Mouse (Mus musculus) midbrain, embryonic 10.5 days (tissue): ENCODE measurements around the gene Chrna5. TPM values are rescaled to one million over a fixed set of nuclear protein-coding genes. Genes with fewer than 3 reads are reported as not detected.
A peak's percentile ranks its signal among the peaks of the same experiment; 100 is the strongest.
"Not testable (repeated sequence)": the region's sequence is repeated elsewhere in the genome, so short reads cannot be mapped to it uniquely, and the experiment has no call there.

Experiments
- DNase-seq: peaks from one replicate; pipeline ENCODE4 v3.0.0-alpha.2; 2017; ENCODE audit warnings: low spot score
- H3K27ac ChIP-seq: fragments of 300-500 bp; sonication (generic); replicated peaks from 2 replicates; pipeline ENCODE4 v1.5.1; 2016; ENCODE audit warnings: mild to moderate bottlenecking
- H3K27me3 ChIP-seq: fragments of 300-500 bp; sonication (generic); 2 replicates; pipeline ENCODE4 v1.6.1; 2016; ENCODE audit warnings: low read depth, mild to moderate bottlenecking; ENCODE audit not compliant: poor library complexity, severe bottlenecking
- H3K36me3 ChIP-seq: fragments of 300-500 bp; sonication (generic); 2 replicates; pipeline ENCODE4 v1.6.1; 2016; ENCODE audit warnings: mild to moderate bottlenecking, moderate library complexity
- H3K4me1 ChIP-seq: fragments of 300-500 bp; sonication (generic); 2 replicates; pipeline ENCODE4 v1.6.1; 2016
- H3K4me3 ChIP-seq: fragments of 300-500 bp; sonication (generic); 2 replicates; pipeline ENCODE4 v1.5.1; 2016; ENCODE audit warnings: mild to moderate bottlenecking, moderate library complexity
- H3K9me3 ChIP-seq: fragments of 300-500 bp; sonication (generic); replicated peaks from 2 replicates; pipeline ENCODE4 v1.6.1; 2016; ENCODE audit warnings: mild to moderate bottlenecking
- WGBS: fragments of 180-500 bp; shearing (Covaris S2); methylation state at CpG from one replicate; pipeline ENCODE4 v1.1.7; 2016; 5-methylcytosine and 5-hydroxymethylcytosine counted together
- polyA plus RNA-seq: library from polyadenylated mRNA; unstranded; fragments of >200 nt; fragmentation: Nextera tagmentation; extraction: Ambion mirVana; gene quantifications from 2 replicates; pipeline ENCODE4 v1.2.1, GENCODE M21; 2016

Gene Chrna5
- polyA plus RNA-seq: 2.7 and 3.6 TPM in 2 replicates

DNA sequence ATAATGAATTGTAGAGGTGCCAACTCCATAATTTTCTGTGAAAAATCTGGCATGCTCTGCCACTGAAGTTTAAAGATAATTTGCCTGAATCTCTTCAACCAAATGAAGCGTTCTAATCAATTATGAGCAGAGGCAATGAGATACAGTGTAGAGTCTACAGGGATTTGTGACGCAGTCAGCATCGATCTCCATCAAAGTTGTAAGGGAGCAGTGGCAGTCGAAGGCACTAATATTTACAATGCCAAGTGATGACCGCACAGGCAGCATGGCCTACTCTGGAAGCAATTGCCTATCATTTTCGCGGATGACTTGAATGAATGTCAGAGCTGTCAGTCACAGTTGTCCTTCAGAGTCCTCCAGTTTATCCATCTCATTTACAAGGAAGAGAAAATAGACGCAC is at the start of gene Chrna5:
TSS of gene Chrna5 (plus strand) at position 207 of the 400 bp plus-strand sequence.
- peaks cover 23% of the 10 kb centered on the region for H3K4me1 ChIP-seq
- DNase-seq: no peak
- 66% methylated on average over 8 of the region's 8 CpGs for WGBS
- peaks cover 66% of the 10 kb centered on the region for H3K27me3 ChIP-seq
- H3K27ac ChIP-seq: peak within 1 kb of the TSS; percentile 75
- no peaks in the 10 kb centered on the region; the same call in 1 of the 2 replicates for H3K9me3 ChIP-seq
- peak within 1 kb of the TSS; percentile 73 for H3K4me3 ChIP-seq
- H3K36me3 ChIP-seq: no peaks in the 10 kb centered on the region

DNA sequence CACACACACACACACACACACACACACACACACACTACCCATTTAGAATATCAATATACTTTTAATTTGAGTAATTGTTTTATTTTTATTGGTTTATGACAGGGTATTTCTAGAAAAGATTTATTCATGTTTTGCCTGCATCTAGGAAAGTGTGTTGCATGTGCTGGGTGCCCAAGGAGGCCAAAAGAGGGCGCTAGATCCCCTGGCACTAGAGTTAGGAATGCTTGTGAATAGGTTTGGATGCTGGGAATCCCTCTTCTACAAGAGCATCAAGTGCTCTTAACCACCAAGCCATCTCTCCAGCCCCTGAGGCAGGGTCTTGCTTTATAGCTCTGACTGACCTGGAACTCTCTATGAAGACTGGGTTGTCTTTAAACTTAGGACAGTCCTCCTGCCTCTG is 48.9 kb upstream of the Chrna5 start:
- no peak overlapping the region for H3K4me3 ChIP-seq
- H3K36me3 ChIP-seq: no peaks in the 10 kb centered on the region
- H3K9me3 ChIP-seq: no peaks in the 10 kb centered on the region
- H3K4me1 ChIP-seq: no peaks in the 10 kb centered on the region
- no peaks in the 10 kb centered on the region for H3K27me3 ChIP-seq
- no peak overlapping the region for H3K27ac ChIP-seq
- no peak for DNase-seq
- WGBS: 0% methylated on average over 1 of the region's 1 CpGs

DNA sequence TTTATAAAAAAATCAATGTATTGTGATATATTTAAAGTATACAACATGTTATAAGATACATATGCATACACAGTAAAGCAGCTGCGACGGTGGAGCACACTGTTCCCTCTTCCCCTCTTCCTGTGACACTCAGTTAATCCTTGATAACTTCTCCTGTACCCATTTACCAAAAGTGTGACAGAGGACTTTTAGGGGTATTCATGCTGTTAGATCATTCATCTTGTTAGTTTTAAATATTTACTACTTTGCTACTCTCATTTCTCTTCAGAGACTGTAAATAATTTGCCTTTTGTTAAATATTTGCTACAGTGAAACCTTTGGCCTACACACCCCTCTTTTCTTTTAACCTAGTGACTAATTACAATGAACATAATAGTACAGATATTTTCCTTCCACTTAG is 48.3 kb upstream of the Chrna5 start:
- Histone ChIP-seq H3K27me3 (no peaks in the 10 kb centered on the region), H3K9me3 (no peaks in the 10 kb centered on the region), H3K36me3 (no peaks in the 10 kb centered on the region), H3K4me3 (no peak overlapping the region), H3K4me1 (no peaks in the 10 kb centered on the region), H3K27ac (no peak overlapping the region)
- 72% methylated on average over 2 of the region's 2 CpGs for WGBS
- no peak for DNase-seq

DNA sequence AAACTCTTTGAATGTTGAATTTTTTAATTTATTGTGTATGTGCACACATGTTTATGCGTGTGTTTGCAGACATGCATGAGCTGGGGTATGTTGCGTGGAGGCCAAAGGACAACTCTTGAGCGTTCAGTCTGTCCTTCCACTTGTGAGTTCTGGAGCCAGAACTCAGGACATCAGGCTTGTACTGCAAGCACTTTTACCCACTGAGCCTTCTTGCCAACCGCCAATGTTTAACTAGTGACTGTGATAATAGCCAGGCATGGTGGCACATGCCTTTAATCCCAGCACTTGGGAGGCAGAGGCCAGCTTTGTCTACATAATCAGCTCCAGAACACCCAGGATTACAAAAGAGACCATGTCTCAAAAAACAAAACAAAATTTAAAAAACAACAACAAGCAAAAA is 38.6 kb upstream of the Chrna5 start:
- Histone ChIP-seq H3K4me1 (no peaks in the 10 kb centered on the region), H3K9me3 (no peaks in the 10 kb centered on the region), H3K4me3 (no peak overlapping the region), H3K27me3 (no peaks in the 10 kb centered on the region), H3K36me3 (0 out of 2 replicates have a peak, but pooled peaks cover 6% of the 10 kb centered on the region), H3K27ac (no peak overlapping the region)
- DNase-seq: no peak
- WGBS: 95% methylated on average over 4 of the region's 4 CpGs

DNA sequence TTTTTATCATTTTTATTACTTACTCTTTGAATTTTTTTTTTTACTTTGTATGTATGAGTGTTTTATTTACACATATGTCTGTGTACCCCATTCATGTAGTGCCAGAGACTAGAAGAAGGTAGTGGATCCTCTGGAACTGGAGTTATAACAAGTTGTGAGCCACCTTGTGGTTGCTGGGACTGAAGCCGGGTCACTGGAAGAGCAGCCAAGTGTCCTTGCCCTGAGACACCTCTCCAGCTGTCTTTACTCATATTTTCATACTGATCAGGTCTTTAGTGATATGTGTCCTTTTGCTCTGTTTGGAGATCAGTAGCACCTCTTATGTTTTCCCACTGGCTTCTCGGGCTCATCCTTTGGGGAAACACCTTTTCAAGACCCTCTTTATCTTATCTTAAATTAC is 36.2 kb upstream of the Chrna5 start:
- H3K27me3 ChIP-seq: no peaks in the 10 kb centered on the region
- no peaks in the 10 kb centered on the region for H3K9me3 ChIP-seq
- H3K27ac ChIP-seq: no peak overlapping the region
- H3K36me3 ChIP-seq: no peaks in the 10 kb centered on the region
- H3K4me1 ChIP-seq: no peaks in the 10 kb centered on the region
- WGBS: 82% methylated on average over 2 of the region's 2 CpGs
- no peak for DNase-seq
- no peak overlapping the region for H3K4me3 ChIP-seq

DNA sequence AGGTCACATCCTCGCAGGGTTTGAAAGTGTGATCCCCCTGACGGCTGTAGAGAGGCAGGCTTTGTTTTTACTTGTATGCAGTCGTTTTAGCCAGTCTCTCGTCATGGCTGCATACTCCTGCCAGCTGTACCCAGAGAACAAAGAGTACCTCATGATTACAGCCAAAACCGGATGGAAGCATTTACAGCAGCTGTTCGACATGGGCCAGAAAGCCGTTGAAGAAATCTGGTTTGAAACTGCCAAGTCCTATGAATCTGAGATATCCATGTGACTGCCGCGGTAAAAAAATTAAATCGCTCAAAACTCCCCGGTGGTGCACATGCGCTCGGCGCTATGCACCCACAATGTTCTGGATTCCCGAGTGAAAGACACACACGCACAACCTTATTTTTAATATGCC is 34.4 kb upstream of the Chrna5 start:
- Histone ChIP-seq H3K27ac (no peak overlapping the region), H3K36me3 (no peaks in the 10 kb centered on the region), H3K27me3 (no peaks in the 10 kb centered on the region), H3K4me3 (no peak overlapping the region), H3K4me1 (peaks cover 10% of the 10 kb centered on the region), H3K9me3 (no peaks in the 10 kb centered on the region)
- WGBS: 88% methylated on average over 16 of the region's 16 CpGs
- no peak for DNase-seq

DNA sequence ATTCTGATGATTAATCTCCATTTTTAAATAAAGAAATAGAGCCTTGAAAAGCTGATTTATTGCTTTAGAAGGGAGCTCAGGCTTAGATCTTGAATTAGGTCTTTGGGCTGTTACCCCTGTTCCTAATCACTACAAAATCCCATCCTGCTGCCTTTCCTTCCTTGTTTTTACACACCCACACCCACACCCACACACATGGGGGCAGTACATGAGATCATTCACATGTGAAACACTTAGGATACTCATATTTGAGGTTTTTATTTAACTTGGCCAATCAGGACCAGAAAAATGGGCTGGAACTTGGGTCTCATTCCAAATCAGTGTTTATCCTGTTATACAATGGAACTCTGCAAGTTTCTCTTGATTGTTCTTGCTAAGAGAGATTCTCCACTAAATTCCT is 31.2 kb upstream of the Chrna5 start:
- peaks cover 26% of the 10 kb centered on the region for H3K36me3 ChIP-seq
- peaks cover 22% of the 10 kb centered on the region for H3K4me1 ChIP-seq
- H3K9me3 ChIP-seq: no peaks in the 10 kb centered on the region
- no peaks in the 10 kb centered on the region for H3K27me3 ChIP-seq
- H3K4me3 ChIP-seq: no peak overlapping the region
- H3K27ac ChIP-seq: no peak overlapping the region
- no peak for DNase-seq

DNA sequence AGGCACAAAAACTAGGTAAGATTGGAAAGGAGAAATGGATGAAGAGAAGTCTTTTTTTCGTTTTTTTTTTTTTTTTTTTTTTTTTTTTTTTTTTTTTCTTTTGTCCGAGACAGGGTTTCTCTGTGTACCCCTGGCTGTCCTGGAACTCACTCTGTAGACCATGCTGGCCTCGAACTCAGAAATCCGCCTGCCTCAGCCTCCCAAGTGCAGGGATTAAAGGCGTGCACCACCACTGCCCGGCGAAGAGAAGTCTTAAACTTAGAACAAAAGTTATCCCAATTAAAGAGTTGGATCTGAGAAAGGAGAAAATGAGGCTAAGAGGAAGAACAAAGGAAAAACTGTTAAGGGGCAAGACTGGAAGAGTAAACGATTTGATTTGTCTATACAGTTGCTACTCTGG is 30.5 kb upstream of the Chrna5 start:
- peaks cover 22% of the 10 kb centered on the region for H3K4me1 ChIP-seq
- peak overlapping the region; percentile 93 for H3K27ac ChIP-seq
- not testable (repeated sequence) for H3K9me3 ChIP-seq, DNase-seq, H3K27me3 ChIP-seq
- 50% methylated on average over 8 of the region's 8 CpGs for WGBS
- H3K36me3 ChIP-seq: peaks cover 33% of the 10 kb centered on the region
- H3K4me3 ChIP-seq: peak overlapping the region; percentile 95

DNA sequence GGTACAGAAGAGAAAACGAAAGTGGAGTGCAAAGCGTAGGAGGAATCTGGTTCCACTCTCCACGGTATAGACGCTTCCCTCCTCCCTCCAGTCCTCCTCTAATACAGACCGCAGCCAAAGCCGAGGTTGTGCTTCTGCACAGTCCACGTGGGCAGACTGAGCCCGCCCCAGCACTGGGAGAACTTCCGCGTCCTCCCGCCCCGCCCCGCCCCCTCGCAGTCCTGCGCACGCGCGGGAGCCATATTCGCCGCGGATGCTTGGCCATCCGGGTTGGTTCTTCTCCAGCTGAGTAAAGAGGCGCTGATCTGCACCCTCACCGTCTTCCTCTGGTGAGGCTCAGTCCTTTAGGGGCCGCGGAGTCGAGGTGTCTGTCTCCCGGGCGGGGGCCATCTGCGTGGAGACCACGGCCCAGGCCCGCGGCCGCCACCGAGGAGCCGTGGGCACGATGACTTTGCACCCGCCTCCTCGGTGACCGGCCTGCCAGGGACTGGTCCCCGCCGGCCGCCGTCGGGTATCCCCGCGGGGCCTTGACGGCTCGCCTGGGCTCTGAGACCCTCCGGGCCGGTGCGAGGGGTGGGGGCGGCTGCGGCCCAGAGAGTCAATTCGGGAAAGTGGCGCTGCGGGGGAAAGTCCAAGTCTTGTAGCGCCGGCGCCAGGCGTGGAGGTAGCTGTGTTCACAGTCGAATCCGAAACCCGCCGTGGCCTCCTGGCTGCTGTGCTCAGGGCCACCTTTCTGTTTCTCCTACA is 29.9 kb upstream of the Chrna5 start, which contains the start of the genes Psma4 and AY074887:
TSS of gene Psma4 (plus strand) at position 216 of the 747 bp plus-strand sequence.
TSS of gene AY074887 (minus strand) at position 424 of the 747 bp plus-strand sequence.
- Histone ChIP-seq H3K36me3 (peaks cover 39% of the 10 kb centered on the region), H3K4me3 (peak within 1 kb of the TSS; percentile 95), H3K27ac (peak within 1 kb of the TSS; percentile 93), H3K4me1 (peaks cover 22% of the 10 kb centered on the region), H3K9me3 (no peaks in the 10 kb centered on the region), H3K27me3 (no peaks in the 10 kb centered on the region)
- DNase-seq: peak; percentile 96
- WGBS: under 1% methylated on average over 65 of the region's 65 CpGs

DNA sequence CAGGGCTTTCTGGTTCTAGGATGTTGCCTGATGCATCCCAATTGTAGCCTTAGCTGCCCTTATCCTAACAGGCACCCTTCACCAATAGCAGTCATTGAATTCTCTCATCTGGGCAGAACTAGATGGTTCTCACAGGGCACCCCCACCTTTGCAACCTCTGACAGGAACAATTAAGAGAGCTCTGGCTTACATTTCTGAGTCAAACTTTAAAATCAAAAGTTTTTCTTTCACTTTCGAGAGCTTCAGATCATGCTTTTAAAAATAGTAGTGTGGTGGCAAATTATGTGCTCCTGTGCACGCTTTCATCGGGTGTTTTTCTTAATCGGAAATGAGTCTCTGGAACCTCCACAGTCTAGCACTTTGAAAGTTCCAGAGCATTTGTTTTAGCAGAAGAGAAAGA is 19.6 kb upstream of the Chrna5 start:
- DNase-seq: no peak
- no peak overlapping the region for H3K4me3 ChIP-seq
- no peak overlapping the region for H3K27ac ChIP-seq
- H3K36me3 ChIP-seq: peaks cover 41% of the 10 kb centered on the region
- WGBS: 91% methylated on average over 4 of the region's 4 CpGs
- H3K4me1 ChIP-seq: no peaks in the 10 kb centered on the region
- H3K9me3 ChIP-seq: peaks cover 4% of the 10 kb centered on the region; the same call in 1 of the 2 replicates
- H3K27me3 ChIP-seq: no peaks in the 10 kb centered on the region

DNA sequence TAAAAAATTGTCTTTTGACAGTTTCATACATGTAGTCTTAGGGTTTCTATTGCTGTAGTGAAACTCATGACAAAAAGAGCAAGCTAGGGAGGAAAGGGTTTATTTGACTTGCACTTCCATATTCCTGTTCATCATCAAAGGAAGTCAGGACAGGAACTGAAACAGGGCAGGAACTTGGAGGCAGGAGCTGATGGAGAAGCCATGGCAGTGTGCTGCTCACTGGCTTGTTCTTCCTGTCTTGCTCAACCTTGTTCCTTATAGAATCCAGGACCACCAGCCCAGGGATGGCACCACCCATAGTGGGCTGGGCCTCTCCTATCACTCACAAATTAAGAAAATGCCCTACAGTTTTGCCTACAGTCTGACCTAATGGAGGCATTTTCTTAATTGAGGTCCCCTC is 17.0 kb upstream of the Chrna5 start:
- peaks cover 16% of the 10 kb centered on the region for H3K36me3 ChIP-seq
- H3K27ac ChIP-seq: no peak overlapping the region

DNA sequence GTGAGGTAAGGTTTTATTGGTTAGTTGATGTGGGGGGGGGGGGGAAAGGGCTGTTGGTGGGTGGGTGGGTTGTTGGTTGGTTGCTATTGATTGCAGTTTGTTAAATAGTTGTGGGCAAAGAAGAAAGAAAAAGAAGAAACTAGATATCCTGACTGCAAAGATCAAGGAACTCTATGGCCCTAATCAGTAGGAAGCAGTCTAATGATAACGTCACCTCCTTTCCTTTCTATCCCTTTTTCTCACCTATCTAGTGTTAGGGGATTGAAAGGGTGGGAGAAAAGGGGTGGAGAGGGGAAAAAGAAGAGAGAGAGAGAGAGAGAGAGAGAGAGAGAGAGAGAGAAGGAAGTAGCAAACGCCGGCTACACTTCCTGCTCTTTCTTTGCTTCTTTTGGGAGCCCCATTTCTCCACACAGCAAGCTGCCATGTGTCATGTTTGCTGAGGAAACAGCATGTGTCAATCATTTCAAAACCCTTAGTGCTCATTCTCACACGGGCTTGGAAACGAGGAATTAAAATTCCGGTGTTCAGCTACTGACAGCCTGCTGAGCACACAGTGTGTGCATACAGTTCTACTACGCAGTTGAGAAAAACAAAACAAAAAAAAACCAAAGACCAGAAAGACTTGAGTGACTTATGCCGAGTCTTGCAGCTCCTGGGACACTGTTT is 10.6 kb upstream of the Chrna5 start:
- Histone ChIP-seq H3K27me3 (no peaks in the 10 kb centered on the region), H3K36me3 (no peaks in the 10 kb centered on the region), H3K27ac (no peak overlapping the region), H3K4me1 (peaks cover 5% of the 10 kb centered on the region), H3K9me3 (no peaks in the 10 kb centered on the region), H3K4me3 (no peak overlapping the region)
- WGBS: 78% methylated on average over 8 of the region's 8 CpGs
- no peak for DNase-seq

More for the DNA sequence above, 17.0 kb upstream of the Chrna5 start:
- DNase-seq: no peak
- no peaks in the 10 kb centered on the region for H3K27me3 ChIP-seq
- no peaks in the 10 kb centered on the region for H3K4me1 ChIP-seq
- no peak overlapping the region for H3K4me3 ChIP-seq
- peaks cover 4% of the 10 kb centered on the region; the same call in 1 of the 2 replicates for H3K9me3 ChIP-seq
